Mouse (Mus musculus) megakaryocyte progenitor cell, adult 5-6 weeks (primary cell): ENCODE results near the gene Rai2. TPM values are rescaled to one million over a fixed set of nuclear protein-coding genes. Genes with fewer than 3 reads are reported as not detected.
A peak's percentile ranks its signal among the peaks of the same experiment; 100 is the strongest.

Experiments used
- ATAC-seq: replicated peaks from 2 replicates; pipeline ENCODE4 v1.8.0; 2016; ENCODE audit warnings: mild to moderate bottlenecking, moderate TSS enrichment, inconsistent platforms; ENCODE audit not compliant: poor library complexity
- total RNA-seq, 2 experiments: library from RNA; stranded (forward) in 1 of 2; stranded (reverse) in 1 of 2; fragments of 157-497, 149-512 nt in 1 of 2; fragments of 200-1000 nt in 1 of 2; gene quantifications; 2 replicates each; pipeline versions ENCODE4 v1.2.3 to v1.2.4; 2015 to 2017

Rai2 gene
- total RNA-seq, 2 experiments from 2014 or later, result 0.10 TPM; not detected in 1

DNA sequence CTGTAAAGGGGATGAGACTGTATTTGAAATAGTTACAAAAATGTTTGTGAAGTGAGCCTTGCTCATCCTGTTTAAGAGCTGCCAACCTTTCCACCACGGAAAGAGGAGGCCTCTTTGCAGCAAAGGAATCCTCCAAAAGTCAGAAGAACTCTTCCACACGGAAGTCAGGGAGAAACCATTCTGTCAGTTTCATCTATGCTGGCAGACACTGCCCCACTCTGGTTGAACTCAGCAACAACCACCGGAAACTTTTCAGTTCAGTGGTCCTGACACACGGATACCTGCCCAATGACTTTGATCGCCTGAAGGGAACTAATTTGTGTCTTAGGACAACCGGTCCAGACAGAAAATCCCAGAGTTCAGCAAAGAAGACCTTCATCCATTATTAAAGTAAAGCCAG is 73.3 kb downstream of the Rai2 start:
- ATAC-seq, result 0 out of 2 replicates have a peak, but pooled peaks have one; percentile 23

DNA sequence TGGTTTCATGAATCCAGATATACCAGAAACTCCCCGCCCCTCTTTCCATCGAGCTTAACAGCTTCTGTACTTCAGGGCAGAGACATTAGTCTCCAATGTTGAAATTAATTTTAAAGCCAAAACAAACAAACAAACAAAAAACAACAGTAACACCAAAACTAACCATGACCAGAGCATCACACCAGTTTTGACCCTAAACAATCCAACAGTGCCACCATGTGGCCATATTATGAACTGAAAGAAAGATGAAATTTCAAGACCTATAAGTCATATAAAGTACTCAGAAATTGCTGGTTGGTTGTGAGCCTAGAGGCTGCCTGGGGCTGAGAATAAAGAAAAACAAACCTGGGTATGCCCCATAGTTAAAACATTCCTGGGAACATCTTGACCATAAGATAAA is 109.3 kb downstream of the Rai2 start:
- ATAC-seq, result peak; percentile 74
